Mouse (Mus musculus) c-Kit-positive CD71-positive TER-119-negative erythroid progenitor cells, embryonic 14.5 days (primary cell): ENCODE data around the gene Hdac9.
"Not testable (repeated sequence)": the region's sequence is repeated elsewhere in the genome, so short reads cannot be mapped to it uniquely, and the experiment has no call there.

Source experiments
- DNase-seq: peaks from one replicate; pipeline ENCODE4 v3.0.0-alpha.2; 2013; ENCODE audit warnings: low read depth

The Hdac9 gene

GRCm38 (mm10) chr12:34487666-34488065 lies 429.2 kb downstream of the Hdac9 start:
- no peak for DNase-seq

- no peak for DNase-seq
These were observed 429.9 kb downstream of the Hdac9 start for GRCm38 (mm10) chr12:34487021-34487420.

- DNase-seq, result no peak
These were observed 430.9 kb downstream of the Hdac9 start for GRCm38 (mm10) chr12:34486016-34486415.

GRCm38 (mm10) chr12:34481702-34482101 lies 435.2 kb downstream of the Hdac9 start:
- DNase-seq, result no peak

DNA sequence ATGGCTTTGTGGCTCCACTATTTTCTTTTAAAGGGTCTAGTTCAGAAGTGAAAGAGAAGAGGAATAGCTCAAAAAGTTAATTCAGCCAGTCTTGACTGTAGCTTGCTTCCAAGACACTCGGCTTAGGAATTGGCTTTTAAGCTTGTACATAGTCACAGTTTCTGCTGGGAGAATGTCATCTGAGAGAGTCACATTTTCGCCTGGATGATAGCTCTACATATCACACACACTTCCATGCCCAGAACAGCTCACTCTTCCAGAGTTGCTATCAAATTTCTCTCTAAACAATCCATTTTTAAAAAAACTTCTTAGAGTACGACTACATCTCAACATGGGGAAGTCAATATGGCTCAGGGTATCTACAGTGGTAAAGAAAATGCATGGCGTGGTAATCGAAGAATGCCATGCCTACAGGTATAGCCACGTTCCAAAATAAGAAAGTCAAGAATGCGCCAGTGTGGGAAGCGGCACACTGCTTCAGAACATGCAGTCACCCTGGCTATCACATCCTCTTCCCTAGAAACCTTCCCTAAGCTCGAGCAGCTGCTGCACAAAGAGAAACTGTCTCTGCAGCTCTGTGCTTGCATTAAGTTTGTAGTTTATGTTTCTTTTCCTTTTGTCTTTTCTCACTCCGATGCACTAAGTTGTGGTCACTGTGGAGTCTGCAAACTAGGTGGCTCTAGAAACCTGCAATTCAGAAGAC lies 443.8 kb downstream of the Hdac9 start:
- no peak for DNase-seq

- DNase-seq, result no peak
These were observed 444.4 kb downstream of the Hdac9 start for GRCm38 (mm10) chr12:34472542-34472941.

DNA sequence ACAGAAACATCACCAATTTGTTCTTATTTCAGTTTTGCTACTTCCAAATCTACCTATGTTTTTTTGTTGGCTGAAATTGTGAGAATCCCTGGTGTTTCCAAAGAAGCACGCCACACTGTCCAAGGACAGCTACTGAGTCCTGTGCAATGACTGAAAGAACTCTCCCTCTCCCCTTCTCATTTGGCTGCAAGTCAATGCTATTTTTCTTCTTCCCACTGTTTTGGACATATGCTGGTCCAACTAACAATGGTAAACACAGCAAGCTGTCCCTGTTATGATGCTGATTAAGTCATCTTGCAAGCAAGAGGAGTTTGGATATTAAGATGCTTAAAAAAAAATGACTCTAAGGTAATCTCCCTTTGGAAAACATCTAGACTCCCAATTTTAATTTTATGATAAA lies 455.2 kb downstream of the Hdac9 start:
- DNase-seq, result no peak

DNA sequence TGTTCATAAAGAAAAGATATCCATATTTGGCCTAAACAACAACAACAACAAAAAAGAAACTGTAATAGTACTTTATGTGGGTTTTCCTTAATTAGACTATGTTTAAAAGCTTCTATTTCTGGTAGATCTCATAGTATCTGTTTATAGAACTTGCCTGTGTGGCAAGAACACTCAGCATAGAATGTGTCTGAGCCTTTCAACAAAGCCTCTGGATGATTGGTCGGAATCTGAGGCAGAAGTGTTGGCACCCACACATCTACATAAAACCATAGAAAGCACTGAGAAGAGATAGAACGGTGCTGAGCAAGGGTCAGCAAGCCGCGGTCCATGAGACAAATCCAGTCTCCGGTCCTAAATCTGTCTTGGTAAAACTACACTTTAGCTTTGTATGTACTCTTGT lies 464.3 kb downstream of the Hdac9 start:
- DNase-seq, result no peak

GRCm38 (mm10) chr12:34451198-34451597 lies 465.7 kb downstream of the Hdac9 start:
- no peak for DNase-seq

GRCm38 (mm10) chr12:34444724-34445123 lies 472.2 kb downstream of the Hdac9 start:
- DNase-seq, result not testable (repeated sequence)

- no peak for DNase-seq
These were observed 476.0 kb downstream of the Hdac9 start for GRCm38 (mm10) chr12:34440930-34441329.

GRCm38 (mm10) chr12:34432919-34433318 lies 484.0 kb downstream of the Hdac9 start:
- DNase-seq, result no peak

GRCm38 (mm10) chr12:34432461-34432860 lies 484.4 kb downstream of the Hdac9 start:
- no peak for DNase-seq

DNA sequence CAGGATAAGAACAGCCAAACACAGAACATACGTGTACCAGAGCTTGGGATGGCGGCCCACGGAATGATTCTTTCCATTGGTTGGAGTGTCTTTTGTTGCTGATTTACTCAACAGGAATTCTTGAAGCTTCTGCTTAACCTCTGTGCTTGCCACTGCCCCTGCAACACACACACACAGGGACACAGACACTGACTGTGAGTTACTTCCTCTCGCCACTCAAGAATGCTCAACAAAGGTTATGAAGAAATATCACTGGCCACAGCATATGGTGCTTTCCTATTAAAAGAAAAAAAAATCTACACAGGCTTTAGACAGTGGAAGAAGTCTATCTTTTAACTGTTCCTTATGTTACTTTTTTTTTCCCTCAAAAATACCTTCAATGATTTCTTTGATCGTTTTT lies 485.1 kb downstream of the Hdac9 start:
- no peak for DNase-seq

DNA sequence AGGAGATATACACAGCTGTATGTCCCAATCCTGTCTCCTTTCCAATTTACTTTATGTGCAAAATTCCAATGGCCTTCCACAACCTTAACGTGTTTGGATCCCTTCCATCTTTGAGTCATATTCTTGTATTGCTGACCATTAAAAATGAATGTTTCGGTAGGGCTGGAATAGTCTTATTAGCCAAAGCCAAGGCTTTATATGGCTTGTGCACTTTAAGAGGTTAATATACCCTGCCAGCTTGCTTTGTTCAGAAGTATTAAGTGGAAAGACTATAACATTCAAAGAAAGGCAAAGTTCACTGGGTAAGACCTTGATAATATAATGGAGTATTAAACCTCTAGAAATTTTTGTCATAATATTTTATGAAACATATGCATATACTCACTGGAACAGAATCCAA lies 491.4 kb downstream of the Hdac9 start:
- no peak for DNase-seq

- DNase-seq, result no peak
These were observed 508.8 kb downstream of the Hdac9 start for GRCm38 (mm10) chr12:34408139-34408538.

DNA sequence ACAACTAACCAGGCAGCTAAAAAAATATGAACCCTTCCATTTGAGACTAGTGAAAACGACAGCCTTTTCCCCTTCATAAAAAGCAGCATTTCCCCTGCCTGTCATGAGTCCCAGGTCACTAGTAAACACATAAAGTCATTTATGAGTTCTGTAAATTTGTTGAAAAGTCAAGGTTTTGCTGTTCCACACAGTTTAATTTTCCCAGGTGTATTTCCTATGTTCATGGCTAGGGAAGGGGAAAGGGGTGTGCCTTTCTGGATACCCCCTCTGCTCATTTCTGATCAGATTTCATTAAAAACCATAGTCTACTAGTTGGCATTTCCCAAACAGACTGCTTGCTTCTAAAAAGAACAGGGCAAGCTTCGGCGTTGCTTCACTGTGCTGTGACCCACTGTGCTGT lies 509.8 kb downstream of the Hdac9 start:
- DNase-seq, result no peak

DNA sequence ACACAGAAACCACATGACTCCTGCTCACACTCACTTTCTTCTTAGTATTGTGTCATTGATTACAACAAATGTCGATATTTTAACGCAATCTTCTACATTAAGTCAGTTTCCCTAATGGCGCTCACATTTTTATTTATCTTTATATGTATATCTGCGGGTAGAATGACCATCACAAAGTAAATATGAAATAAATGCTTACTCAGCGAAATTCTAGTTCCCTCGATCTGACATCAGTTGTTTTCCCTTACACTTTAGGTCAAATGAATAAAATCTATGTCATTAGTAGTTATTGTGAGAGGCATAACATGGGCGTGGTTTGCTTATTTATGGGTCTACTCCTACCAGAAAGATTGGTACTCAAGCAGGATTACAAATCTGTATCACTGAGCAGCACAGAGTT lies 514.8 kb downstream of the Hdac9 start:
- DNase-seq, result no peak

DNA sequence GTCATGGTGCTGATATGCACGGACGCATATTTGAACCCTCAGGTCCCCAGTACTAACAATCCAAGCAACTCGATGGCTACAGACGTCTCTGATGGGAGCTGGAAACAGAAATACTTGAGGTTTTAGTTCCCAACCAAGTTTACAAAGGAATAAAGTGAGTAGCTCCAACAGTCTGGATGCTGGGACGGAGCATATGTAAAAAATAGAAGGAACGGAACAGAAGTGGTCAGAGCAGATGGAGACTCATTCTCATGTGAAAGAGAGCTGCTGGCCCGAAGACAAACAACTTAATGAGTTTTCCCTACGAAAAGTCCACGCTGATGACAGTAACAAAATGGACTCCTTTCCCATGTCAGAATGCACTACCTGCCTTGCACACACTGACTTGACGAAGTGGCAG lies 518.3 kb downstream of the Hdac9 start:
- DNase-seq, result no peak

DNA sequence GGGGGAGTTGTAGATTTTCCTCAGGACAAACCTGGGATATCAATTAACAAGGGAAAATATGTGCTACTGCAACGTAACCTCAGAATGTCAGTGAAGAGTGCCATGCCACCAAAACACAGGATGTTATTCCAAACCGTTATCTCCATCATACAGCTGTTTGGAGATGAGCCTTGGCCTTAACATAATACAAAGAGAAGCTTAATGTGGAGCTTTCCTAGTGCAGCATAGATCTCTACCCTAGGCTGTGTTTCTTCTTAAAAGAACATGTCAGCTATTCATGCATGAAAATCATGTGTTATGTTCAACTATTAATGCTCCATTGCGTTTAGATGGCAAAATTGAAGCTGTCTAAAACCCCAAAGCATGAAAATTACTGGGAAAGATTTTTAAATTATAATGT lies 522.6 kb downstream of the Hdac9 start:
- DNase-seq, result no peak

GRCm38 (mm10) chr12:34379681-34380080 lies 537.2 kb downstream of the Hdac9 start:
- DNase-seq, result no peak

- DNase-seq, result no peak
These were observed 538.3 kb downstream of the Hdac9 start for GRCm38 (mm10) chr12:34378637-34379036.

DNA sequence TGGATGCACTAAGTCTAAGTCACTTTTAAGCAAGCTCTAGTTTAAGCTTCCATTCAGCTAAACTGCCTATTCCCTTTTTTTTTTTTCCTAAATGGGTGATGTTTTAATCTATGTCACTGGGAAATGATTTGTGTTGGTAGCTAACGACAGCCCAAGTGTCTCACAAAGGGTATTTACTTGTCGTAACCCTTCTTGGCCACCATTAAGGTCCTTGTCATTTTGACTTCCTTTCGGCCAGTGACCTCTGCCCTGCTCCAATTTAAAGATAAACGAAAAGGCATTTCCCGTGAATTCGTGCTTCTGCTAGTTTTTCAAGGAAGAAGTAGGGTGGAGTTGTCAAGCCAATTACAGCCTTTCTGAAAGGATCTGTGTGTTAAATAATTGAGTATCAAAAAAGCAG lies 565.0 kb downstream of the Hdac9 start:
- no peak for DNase-seq

- no peak for DNase-seq
These were observed 569.4 kb downstream of the Hdac9 start for GRCm38 (mm10) chr12:34347529-34347928.
